Comparison of ENCODE assay signal across 21 mouse cellular contexts in the genomic region with DNA sequence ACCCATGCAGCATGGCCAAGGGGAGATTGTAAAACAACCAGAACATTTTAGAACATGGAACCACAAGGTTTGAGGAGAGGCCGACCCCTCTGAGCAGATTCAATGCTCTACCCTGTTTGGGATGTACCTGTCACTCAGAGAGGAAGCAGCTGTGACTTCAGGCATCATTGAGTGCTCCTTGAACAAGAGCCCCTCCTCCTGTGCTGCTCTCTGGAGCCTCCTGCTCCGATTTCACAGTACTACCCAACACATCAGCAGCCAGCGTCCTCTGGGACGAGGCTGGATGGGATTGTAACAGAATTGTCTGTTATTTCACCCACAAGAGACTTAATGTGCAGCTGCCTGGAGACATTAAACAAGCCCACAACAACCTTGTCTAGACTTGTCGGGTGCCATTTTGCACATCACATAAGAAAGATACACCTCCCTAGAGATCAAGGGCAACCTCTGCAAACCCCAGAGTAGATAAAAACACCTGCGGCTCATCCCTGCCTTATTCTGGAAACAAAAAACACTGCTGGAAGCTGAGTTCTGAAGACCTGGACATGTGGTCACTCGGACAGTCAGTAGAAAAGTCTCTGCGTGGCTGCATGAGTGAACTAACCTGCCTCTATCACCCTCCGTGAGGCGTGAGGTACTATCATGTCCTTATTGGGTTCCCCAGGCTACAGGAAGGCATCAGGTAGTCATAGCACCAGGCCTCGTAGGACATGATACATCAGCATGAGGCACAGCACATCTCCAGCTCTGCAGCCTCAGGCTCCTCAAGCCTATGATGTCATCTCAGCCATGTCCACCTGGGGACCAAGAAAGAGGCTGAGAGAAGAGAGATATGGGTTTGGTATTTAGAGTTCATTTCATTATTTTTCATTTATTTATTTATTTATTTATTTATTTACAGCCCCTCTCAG.
DNase-seq lines count a peak whose midpoint lies in the region; ATAC-seq lines count a peak whose summit lies in the region.
"Had no signal": no experiment of that assay in that cellular context is flagged by ENCODE, and none has a peak within 500 bp of the region (broad histone marks: within the 10 kb centered on the region; RNA-seq: fewer than 3 reads in every experiment).

No protein-coding gene starts in this region.

- no peak overlapping the region for H3K27ac ChIP-seq in embryonic facial prominence, embryonic 11.5 days (replicated peaks; ENCODE audit: low read depth, low read length)
- H3K27ac ChIP-seq in embryonic facial prominence, embryonic 10.5 days (replicated peaks) = no peak overlapping the region
- H3K27ac ChIP-seq in kidney, embryonic 14.5 days (ENCODE audit: low read depth, low read length) = no peak overlapping the region
- H3K27ac ChIP-seq in embryonic facial prominence, embryonic 12.5 days = no peak overlapping the region
- H3K27ac ChIP-seq: heart, embryonic 13.5 days; hindbrain, embryonic 13.5 days; intestine, embryonic 15.5 days had no signal

- no peaks in the 10 kb centered on the region for H3K36me3 ChIP-seq in embryonic facial prominence, embryonic 11.5 days (replicated peaks; ENCODE audit: control insufficient read depth, insufficient read depth, low read depth, low read length)
- H3K36me3 ChIP-seq in embryonic facial prominence, embryonic 10.5 days (replicated peaks) = no peaks in the 10 kb centered on the region
- no peaks in the 10 kb centered on the region for H3K36me3 ChIP-seq in kidney, embryonic 14.5 days (ENCODE audit: control insufficient read depth, insufficient read depth, low read length)
- no peaks in the 10 kb centered on the region for H3K36me3 ChIP-seq in embryonic facial prominence, embryonic 12.5 days
- H3K36me3 ChIP-seq: G1E; heart, embryonic 13.5 days; hindbrain, embryonic 13.5 days; intestine, embryonic 15.5 days had no signal

- DNase-seq in embryonic facial prominence, embryonic 11.5 days (ENCODE audit: low spot score) = peak; percentile 1
- no peak for DNase-seq in embryonic facial prominence, embryonic 10.5 days (ENCODE audit: low spot score)
- no peak for DNase-seq in kidney, postnatal 10 days
- peak; percentile 8 to 18 for DNase-seq in kidney, postnatal 4 days
- DNase-seq in kidney, adult 18-20 months = no peak
- no peak for DNase-seq in cerebellum, adult 18-20 months
- DNase-seq: adrenal gland, adult 8-10 months; adrenal gland, postnatal 36 days; B cell, adult 2 months; cerebellum, adult 2 months; cerebellum, postnatal 10 days; embryo, embryonic 11 days; forebrain, postnatal 0 days; gastrocnemius, postnatal 14 days had no signal

- ATAC-seq in embryonic facial prominence, embryonic 11.5 days (replicated peaks; ENCODE audit: insufficient number of reproducible peaks, low FRiP score, low TSS enrichment, low read depth) = no peak
- peak; percentile 94 for ATAC-seq in kidney, embryonic 14.5 days (ENCODE audit: low FRiP score, low TSS enrichment)
- ATAC-seq in embryonic facial prominence, embryonic 12.5 days (ENCODE audit: insufficient number of reproducible peaks, insufficient read depth, low FRiP score, low TSS enrichment) = peak; percentile 81
- ATAC-seq: CD4-positive, CD25-positive, alpha-beta regulatory T cell, adult 4 months; forebrain, postnatal 0 days; intestine, embryonic 15.5 days had no signal

- H3K9me3 ChIP-seq in embryonic facial prominence, embryonic 11.5 days (replicated peaks; ENCODE audit: control insufficient read depth, low read length) = no peaks in the 10 kb centered on the region
- H3K9me3 ChIP-seq in embryonic facial prominence, embryonic 10.5 days = no peaks in the 10 kb centered on the region
- no peaks in the 10 kb centered on the region for H3K9me3 ChIP-seq in kidney, embryonic 14.5 days (ENCODE audit: control insufficient read depth, low read length)
- no peaks in the 10 kb centered on the region for H3K9me3 ChIP-seq in embryonic facial prominence, embryonic 12.5 days
- H3K9me3 ChIP-seq: heart, embryonic 13.5 days; hindbrain, embryonic 13.5 days; intestine, embryonic 15.5 days had no signal

- H3K27me3 ChIP-seq in embryonic facial prominence, embryonic 11.5 days (ENCODE audit: control insufficient read depth, insufficient read depth, low read length) = no peaks in the 10 kb centered on the region
- no peaks in the 10 kb centered on the region for H3K27me3 ChIP-seq in embryonic facial prominence, embryonic 10.5 days (replicated peaks; ENCODE audit: low read depth, poor library complexity, severe bottlenecking)
- no peaks in the 10 kb centered on the region for H3K27me3 ChIP-seq in kidney, embryonic 14.5 days (ENCODE audit: control insufficient read depth, insufficient read depth, low read length)
- no peaks in the 10 kb centered on the region for H3K27me3 ChIP-seq in embryonic facial prominence, embryonic 12.5 days
- H3K27me3 ChIP-seq: heart, embryonic 13.5 days; hindbrain, embryonic 13.5 days; intestine, embryonic 15.5 days had no signal

- 84% methylated on average over 11 of the region's 11 CpGs for WGBS in embryonic facial prominence, embryonic 11.5 days
- WGBS in embryonic facial prominence, embryonic 10.5 days = 85% methylated on average over 11 of the region's 11 CpGs
- WGBS in kidney, embryonic 14.5 days = 62% methylated on average over 11 of the region's 11 CpGs
- 76% methylated on average over 11 of the region's 11 CpGs for WGBS in embryonic facial prominence, embryonic 12.5 days

- H3K9ac ChIP-seq in embryonic facial prominence, embryonic 11.5 days (replicated peaks; ENCODE audit: low read length) = no peak overlapping the region
- H3K9ac ChIP-seq in kidney, embryonic 14.5 days (ENCODE audit: low read depth, low read length) = no peak overlapping the region
- no peak overlapping the region for H3K9ac ChIP-seq in embryonic facial prominence, embryonic 12.5 days
- H3K9ac ChIP-seq: forebrain, postnatal 0 days; heart, embryonic 13.5 days; hindbrain, embryonic 13.5 days; intestine, embryonic 15.5 days had no signal

- H3K4me1 ChIP-seq in embryonic facial prominence, embryonic 11.5 days (ENCODE audit: control insufficient read depth, insufficient read depth, low read length) = no peaks in the 10 kb centered on the region
- H3K4me1 ChIP-seq in embryonic facial prominence, embryonic 10.5 days = no peaks in the 10 kb centered on the region
- no peaks in the 10 kb centered on the region for H3K4me1 ChIP-seq in kidney, embryonic 14.5 days (ENCODE audit: control insufficient read depth, insufficient read depth, low read length)
- no peaks in the 10 kb centered on the region for H3K4me1 ChIP-seq in embryonic facial prominence, embryonic 12.5 days
- H3K4me1 ChIP-seq: heart, embryonic 13.5 days; hindbrain, embryonic 13.5 days; intestine, embryonic 15.5 days had no signal

- H3K4me2 ChIP-seq in embryonic facial prominence, embryonic 11.5 days (ENCODE audit: low read depth, low read length) = no peak overlapping the region
- H3K4me2 ChIP-seq in kidney, embryonic 14.5 days (replicated peaks; ENCODE audit: low read depth, low read length) = no peak overlapping the region
- H3K4me2 ChIP-seq in embryonic facial prominence, embryonic 12.5 days (replicated peaks) = no peak overlapping the region
- H3K4me2 ChIP-seq: heart, embryonic 13.5 days; hindbrain, embryonic 13.5 days; intestine, embryonic 15.5 days had no signal

- no peak overlapping the region for H3K4me3 ChIP-seq in embryonic facial prominence, embryonic 11.5 days (ENCODE audit: low read depth, low read length)
- H3K4me3 ChIP-seq in embryonic facial prominence, embryonic 10.5 days = no peak overlapping the region
- no peak overlapping the region for H3K4me3 ChIP-seq in kidney, embryonic 14.5 days (ENCODE audit: low read length)
- H3K4me3 ChIP-seq in embryonic facial prominence, embryonic 12.5 days = no peak overlapping the region
- H3K4me3 ChIP-seq: heart, embryonic 13.5 days; hindbrain, embryonic 13.5 days; intestine, embryonic 15.5 days had no signal

Comparison
In these comparisons a context has a peak if more than half of its experiments do, and no peak if none do; other contexts are left out.
1. DNase-seq: peak in embryonic facial prominence, embryonic 11.5 days (single experiment) and kidney, postnatal 4 days (2 of 2); none in embryonic facial prominence, embryonic 10.5 days (single experiment), kidney, postnatal 10 days (single experiment), kidney, adult 18-20 months (single experiment) and cerebellum, adult 18-20 months (0 of 2).